Mouse (Mus musculus) MN1 (cell line): Measurements from ENCODE around the gene Hist1h2ad.
A peak's percentile ranks its signal among the peaks of the same experiment; 100 is the strongest.
"Not testable (repeated sequence)": the region's sequence is repeated elsewhere in the genome, so short reads cannot be mapped to it uniquely, and the experiment has no call there.

Experiments used
- DNase-seq: peaks from one replicate; pipeline ENCODE4 v3.0.0-alpha.2; 2016; ENCODE audit warnings: low spot score

Hist1h2ad gene

DNA sequence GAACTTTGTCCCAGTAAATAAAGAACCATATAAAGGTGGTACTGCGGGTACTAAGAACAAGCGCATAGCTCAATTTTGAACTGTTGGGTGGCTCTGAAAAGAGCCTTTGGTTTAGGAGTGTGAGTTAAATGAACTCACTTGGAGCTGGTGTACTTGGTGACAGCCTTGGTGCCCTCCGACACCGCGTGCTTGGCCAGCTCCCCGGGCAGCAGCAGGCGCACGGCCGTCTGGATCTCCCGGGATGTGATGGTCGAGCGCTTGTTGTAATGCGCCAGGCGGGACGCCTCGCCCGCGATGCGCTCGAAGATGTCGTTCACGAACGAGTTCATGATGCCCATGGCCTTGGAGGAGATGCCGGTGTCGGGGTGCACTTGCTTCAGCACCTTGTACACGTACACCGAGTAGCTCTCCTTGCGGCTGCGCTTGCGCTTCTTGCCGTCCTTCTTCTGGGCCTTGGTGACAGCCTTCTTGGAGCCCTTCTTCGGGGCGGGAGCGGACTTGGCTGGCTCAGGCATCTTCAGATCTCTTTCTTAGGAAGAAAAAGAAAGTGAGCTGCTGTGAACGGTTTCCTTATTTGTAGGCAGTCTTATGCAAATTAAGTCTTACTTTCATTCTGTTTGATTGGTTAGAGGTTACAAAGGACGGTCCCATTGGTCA is 11.4 kb downstream of the Hist1h2ad start:
- DNase-seq, result peak; percentile 92

DNA sequence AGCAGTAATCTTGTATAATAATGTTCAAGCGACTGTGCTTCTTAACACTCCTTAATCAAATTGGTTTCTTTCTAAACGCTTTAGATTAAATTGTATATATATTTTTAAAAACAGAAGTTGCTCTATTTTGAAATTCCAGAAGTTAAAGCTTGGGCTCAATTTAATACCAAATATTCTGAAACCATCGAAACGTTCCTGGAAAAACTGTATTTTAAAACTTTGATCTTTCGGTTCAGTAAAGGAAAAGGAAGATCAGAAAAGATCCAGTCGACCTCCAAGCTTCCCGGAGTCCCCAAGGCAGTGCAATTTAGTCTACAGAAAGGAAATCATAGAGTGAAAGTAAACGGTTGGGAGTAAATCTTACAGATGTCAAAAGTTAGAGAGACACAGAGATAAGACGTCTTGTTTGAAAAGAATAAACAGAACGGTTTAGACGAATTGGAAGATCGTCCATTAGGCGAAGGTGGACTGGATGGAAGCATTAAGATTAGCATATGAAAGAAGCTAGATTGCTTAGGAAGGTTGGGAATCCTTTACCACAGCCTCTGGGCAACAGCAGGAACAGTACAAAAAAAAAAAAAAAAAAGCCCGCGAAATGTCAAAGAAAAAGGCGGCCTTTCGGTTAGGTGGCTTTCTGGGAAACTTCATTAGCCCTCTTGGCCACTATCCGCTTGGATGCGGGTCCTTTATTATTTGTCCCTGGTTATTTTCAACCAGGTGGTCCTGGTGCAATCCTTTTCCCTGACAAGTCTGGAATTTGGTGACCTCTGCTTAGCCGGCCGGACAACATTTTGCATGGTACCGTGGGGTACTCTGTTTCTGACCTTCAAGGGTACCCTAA is 12.1 kb downstream of the Hist1h2ad start:
- peak; percentile 45 for DNase-seq

DNA sequence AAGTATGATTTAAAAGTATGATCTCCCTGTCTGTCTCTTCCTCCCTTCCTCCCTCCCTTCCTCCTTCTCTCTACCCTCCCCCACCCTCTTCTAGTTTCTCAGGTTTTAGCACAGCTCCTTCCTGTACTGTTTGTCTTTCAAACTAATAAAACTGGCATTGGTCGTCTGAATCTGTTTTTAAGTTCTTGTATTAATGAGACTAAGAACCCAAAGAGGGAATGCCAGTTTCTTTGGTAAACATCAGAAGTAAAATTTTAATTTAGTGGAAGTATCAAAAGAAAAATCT is 12.7 kb downstream of the Hist1h2ad start:
- no peak for DNase-seq

DNA sequence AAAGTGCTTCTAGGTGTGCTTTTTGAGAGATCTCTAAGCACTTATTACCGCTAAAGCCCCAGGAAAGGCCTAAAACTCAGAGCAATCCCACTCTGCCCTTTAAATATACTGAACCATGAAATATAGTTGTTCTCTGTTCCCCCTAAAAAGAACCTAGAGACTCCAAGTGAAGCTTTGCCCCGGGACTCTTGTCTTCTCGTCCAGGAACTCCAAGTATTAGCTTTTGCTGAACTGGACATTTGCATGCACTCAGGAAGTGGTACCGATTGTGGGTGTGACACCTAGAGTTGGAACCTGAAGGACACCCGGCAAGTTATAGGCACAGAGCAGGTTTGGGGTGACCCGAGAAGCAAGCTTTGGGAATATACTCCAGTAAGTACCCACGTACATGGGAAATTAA is 17.0 kb downstream of the Hist1h2ad start:
- no peak for DNase-seq

DNA sequence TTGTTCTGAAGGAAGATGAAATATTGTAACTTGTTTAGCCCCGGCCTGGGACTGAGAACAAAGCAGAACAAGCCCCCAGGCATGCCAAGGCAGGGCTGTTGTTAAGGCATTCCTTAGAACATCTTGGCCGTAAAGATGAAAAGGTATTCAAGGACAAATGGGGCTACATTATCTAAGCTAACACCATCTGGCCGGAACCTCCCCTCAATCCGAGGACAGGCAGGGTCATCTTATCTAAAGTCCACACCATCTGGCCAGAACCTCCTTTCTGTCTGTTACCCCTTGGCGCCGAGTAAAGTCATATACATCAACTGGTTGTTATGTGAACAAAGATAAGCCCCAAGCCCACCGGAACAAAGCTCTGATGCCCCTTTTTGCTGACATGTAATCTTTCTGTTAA is 17.7 kb downstream of the Hist1h2ad start:
- DNase-seq, result not testable (repeated sequence)

DNA sequence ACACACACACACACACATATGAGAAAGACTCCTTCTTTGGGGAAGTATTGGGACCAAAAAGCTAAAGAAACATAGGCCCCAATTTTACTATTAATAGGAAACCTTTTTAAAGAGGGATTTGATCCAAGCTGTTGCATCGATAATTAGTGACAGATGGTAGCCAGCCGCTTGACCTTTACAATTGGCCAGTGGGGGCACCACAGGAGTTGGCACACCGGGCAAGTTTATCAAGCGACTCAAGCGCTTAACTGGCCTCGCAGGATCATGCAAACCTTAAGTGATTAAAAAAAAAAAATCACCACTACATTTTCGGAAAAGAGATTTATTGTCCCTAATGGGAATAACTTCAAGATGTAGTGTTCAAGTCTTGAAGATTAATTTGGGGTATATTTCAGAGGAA is 18.4 kb downstream of the Hist1h2ad start:
- DNase-seq, result no peak

DNA sequence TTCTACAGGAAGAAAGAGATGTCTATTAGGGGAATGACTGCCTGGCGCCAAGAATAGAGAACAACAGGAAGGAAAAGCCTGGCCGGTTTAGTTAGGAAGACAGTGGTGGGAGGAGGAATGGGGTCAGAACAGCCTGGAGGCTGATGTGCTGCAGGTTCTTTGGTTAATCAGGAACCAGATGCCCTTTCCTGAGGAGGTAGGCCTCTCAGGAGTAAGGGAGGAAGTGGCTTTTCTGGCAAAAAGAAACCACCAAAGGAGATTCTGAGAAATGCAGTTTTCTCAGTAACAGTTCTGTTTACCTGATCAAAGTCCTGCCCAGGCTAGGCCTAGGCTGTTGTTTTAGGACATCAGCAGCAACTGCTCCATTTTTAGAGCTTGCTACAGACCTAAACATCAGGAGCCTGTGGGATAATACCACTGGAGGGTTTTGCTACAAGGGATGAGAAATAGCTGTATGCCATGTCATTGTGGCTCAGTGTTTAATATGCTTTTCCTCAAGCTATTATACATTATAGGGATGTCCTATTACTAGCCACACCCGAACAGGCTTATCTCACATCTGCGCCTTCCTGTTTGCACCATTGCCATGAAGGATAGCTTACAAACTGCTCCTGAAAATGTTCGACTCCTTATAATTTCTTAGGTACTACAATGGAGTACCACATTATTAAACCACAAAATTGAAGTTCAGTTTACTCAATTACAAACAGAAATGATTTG is 19.0 kb downstream of the Hist1h2ad start:
- no peak for DNase-seq

DNA sequence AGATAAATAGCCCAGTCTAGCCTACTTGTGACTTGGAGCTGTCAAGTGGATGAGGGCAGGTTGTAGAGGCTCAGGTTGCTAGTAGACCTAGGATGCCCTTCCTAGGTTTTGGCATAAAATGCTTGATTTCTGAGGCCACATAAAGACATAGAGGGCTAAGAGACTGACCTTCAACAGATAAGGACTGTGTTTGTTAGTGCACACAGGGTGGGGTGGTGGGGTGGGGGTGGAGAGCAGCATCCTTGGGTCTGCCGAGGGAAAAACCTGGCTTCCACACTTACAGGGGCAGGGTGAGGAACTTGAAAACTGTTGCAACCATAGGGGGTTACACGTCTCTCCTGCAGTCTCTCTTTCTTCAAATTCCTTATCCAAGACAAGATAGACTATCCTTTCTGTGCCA is 21.0 kb downstream of the Hist1h2ad start:
- DNase-seq, result no peak

DNA sequence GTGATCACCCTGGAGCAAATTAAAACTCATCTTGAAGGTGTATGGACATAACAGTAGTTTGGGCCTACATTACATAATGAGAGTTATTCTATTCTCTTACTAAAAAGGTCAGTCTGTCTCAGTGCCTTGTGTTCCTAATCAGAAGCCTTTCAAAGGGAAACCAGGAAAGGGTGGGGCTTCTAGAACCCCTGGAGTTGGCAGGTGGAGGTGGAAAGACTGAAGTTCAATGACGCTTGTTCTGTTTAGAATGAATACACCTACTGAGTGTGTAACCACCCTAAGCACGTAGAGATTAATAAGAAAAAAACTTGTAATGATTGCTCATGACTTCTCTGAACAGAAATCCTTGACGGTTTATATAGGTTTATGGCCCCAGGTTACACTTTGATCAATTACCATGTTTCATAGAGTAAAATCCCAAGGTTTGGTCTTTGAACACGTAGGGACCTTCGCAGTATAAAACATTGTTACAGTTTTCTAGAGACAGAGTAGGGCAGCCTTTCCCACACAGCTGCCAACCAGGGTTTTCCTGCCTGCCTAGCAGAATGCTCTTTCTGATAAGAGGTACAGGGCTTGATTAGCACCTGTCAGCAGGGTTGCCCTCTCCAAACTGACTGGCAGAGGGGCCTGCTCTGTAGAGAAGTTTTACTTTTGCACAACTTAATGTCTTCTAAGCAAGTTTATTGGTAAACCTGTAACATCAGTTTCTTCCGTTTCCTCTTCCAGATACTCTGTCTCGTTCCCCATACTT is 21.6 kb downstream of the Hist1h2ad start:
- no peak for DNase-seq

DNA sequence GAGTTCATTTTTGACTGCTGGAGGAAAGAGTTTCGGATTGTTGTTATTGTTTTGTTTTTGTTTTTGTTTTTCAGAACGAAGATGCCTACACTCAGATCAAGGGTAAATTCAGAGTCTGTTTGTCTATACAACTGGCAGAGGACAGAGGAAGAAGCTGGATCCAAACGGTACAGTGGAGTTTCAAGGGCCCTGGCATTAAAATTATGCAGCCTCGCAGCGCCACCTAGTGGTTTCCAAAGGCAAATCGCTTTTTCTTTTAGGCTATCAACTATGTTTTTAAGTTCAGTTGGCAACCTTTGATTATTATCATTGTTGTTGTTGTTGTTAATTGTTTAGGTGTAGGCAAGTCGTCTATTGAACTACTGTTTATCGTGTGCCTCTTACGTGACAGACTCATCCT is 23.8 kb downstream of the Hist1h2ad start:
- peak; percentile 77 for DNase-seq

DNA sequence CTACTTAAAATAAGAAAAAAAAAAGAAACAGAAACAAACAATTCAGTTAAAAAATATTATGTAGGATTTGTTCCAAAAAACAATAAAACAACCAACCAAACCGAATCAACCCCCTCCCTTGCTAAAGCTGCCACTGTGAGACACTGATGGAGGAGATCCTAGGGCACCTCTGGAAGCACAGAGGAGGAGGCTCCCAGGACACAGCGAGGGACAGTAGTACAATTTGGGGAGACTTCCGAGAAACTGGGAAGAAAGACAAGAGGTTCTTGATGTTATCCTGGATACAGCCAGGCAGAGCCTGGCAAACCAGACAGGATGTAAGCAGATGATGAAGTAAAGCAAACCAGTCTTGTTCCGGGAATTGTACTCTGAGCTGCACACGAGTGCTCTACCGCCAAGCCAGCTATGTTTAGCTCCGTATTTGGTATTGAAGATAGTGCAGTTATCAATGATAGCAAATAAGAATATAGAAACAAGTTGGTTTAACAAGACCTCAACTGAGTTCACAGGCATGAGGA is 29.1 kb downstream of the Hist1h2ad start:
- no peak for DNase-seq

DNA sequence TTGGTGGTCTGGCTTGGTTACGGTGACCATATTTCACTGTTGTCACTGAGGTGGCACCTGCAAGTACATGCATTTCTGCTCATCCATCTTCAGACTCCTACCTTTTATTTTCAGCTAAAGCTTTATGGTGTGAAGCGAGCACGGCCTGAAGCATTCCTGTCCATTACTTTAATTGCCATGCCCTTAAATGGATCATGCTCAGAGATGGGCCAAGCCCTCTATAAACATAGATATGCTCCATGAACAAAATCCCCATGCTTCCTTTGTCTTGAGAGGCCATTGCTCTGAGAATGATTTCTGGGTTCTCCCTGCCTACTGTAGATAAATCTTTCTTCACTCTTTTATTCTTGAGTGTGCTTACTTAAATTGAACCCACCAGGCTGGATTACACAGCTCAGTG is 30.3 kb downstream of the Hist1h2ad start:
- DNase-seq, result no peak

DNA sequence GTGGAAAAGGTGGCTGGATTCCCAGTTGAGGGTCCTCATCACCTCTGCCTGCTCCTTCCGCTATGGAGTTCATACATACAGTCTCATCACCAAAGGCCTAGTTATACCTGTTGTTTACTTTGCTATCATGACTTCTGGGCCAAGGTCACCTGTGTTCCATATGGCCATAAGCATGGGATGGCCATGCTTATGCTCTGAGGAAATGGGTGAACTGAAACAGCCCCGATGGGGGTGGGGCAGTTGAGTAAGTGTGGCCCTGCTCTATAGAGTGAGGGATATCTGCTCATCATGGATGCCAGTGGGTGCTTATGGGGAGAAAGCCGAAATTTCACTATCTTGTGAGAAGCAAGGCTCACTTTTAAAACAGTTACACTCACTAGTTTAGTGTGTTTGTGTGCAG is 30.9 kb downstream of the Hist1h2ad start:
- DNase-seq, result no peak

DNA sequence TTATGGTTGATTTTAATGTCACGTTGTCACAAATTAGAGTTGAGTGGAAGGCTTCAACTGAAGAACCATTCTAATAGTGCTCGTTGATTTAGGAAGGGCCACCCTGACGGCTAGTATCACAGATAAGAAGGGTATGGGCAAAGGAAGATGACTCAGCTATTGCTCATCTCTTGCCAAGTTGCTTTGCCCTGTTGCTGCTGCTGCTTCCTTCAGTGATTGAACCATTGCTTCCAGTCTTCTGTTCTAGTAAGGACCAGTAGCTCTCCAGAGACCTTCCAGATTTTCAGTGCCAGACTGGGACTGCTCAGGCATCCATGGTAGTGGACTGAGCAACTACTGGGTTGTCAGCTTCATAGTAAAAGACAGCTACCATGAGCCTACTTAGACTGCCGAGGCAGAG is 35.0 kb downstream of the Hist1h2ad start:
- DNase-seq, result peak; percentile 36

DNA sequence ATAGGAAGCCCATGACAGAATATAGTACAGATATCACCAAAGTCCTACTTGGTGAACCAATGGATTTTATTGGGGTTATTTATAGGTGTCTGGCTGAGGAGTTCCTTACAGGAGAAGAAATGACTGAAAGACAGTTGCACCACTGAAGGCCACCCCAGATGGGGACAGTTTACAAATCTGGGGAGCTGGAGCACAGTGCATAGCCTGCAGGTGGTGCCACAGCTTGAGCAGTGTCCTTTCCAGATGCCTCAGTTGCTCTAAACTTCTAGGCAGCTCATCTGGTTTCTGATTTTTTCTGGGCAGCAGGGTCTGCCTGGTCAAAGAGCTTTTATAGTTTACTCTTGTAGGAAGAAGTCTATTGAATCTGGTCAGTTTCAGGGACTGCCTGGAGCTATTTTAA is 35.7 kb downstream of the Hist1h2ad start:
- no peak for DNase-seq

DNA sequence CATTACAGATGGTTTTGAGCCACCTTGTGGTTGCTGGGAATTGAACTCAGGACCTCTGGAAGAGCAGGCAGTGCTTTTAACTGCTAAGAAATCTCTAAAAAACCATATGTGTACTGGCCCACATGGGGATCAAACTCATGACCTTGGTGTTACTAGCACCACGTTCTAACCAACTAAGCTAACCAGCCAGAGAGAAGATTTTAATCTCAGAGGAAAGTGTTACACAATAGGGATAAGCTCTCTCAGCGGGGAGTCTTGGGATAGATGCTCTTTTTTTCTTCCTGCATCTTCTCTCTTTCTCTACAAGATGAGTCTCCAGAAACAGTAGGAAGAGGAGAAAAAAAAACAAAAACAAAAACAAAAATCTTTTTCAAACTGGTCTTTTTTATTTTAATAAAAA is 36.2 kb downstream of the Hist1h2ad start:
- peak; percentile 12 for DNase-seq

DNA sequence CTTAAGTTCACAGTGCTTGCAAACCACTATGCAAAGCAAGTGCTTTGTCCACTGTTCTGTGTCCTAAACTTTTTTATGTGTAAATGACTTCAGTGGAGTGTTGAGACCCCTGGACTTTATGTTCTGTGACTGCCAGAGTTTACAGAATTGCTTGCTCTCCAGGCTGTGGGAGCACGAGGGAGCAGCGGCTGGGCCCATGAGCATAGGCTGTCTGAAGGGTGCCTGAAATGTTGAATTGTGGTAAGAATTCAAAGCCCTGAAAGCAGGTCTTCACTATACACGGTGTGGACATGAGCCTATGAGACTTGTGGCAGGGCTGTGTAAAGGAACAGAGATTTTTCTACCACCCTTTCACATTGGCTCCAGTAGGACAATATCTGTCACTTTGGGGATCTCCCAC is 37.5 kb downstream of the Hist1h2ad start:
- DNase-seq, result no peak

DNA sequence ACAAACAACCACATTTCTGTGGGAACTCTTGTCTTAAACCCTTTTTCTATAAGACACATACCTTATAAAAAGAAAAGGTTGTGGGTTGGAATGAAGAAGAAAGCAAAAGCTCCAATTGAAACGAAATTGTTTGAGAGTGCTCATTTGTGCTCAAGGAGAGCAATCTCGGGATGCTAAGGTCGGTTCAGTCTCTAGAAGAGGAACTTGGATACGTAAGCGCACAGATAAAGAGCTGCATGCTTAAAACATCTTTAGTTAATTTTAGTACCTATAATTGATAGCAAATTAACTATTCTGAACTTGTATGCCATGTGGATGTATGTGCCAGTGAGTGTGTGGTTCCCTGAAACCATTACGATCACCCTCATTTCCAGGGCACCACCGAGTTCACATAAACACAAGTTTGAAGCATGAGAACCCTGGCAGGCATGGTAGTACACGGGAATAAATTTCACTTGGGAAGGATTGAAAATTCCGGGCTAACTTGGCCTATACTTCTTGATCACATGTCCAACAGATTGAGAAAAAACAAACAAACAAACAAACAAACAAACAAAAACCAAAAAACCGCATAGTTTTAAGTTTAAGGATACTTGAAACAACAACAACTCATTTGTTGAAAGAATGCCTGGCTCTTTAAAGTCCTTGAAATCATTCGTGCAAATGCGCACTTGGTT is 46.0 kb downstream of the Hist1h2ad start:
- no peak for DNase-seq

DNA sequence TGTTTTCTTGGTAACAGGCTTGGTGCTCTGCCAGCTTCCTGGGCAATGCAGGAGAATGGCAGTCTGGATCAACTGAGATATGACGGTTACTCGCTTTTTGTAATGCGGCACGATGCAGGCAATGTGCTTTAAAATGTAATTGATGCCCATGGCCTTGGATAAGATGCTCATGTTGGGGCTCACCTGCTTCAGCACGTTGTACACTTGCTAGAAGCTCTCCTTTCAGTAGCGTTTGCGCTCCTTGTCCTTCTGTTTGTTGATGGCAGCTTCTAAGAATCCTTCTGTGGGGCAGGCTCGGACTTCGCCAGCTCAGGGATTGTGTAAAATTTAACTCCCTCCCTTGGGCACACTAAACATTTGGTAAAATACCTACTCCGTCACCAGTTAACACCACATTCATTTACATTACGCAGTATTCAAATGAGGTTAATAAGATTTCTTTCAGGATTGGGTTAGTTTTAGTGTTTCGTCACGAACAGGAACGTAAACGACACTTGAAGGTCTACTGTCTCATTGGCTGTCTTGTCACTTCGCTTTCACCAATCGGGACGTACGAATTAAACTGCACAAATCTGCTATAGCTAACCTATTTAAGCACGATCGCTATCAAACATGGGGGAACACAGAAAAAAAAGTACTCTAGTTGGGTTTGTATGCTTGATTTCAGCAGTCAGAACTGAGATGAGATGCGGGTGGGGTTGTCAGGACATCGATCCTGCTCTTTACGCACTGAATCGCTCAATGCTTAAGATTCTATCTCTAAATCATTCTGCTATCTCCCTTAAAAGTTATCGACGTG is 46.8 kb downstream of the Hist1h2ad start, which contains the start of gene Hist1h2be:
Hist1h2be (minus strand) TSS at position 392 of the 799 bp plus-strand sequence.
- peak; percentile 89 for DNase-seq

DNA sequence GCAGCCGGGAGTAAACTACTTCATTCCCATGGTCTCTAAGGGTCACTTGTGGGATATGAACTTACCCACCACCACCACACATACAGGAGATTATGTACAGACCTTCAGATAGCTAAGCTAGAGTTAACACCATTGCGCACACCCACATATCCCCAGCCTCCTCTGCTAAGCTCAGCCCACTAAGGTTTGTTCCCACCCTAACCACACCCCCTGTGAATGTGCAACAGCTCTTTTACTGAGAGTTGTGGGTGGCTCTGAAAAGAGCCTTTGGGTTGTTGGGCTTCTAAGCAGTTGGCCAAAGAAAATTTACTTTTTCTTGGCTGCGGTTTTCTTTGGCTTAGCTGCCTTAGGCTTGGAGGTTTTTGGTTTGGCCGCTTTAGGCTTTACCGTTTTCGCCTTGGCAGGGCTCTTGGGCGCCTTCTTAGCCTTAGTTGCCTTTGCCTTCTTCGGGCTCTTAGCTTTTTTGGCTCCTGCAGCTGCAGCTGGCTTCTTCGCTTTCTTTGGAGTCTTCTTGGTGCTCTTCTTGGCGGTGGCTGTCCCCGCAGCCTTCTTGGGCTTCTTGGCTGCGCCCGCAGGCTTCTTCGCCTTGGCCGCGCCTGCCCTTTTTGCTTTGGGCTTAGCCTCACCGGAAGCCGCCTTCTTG is 47.5 kb downstream of the Hist1h2ad start:
- peak; percentile 75 for DNase-seq
